Mouse (Mus musculus) spleen, adult 2 months (tissue): ENCODE measurements around the gene Mapk14.

ENCODE experiments used
- CTCF ChIP-seq: fragments of 200-500 bp; IDR thresholded peaks from 2 replicates; pipeline ENCODE4 v1.5.1; 2011; ENCODE audit warnings: mild to moderate bottlenecking, inconsistent platforms; ENCODE audit not compliant: insufficient read depth, insufficient read length, insufficient replicate concordance; ENCODE audit errors: extremely low read depth
- POLR2A ChIP-seq: fragments of 200-500 bp; IDR thresholded peaks from 2 replicates; pipeline ENCODE4 v1.6.1; 2011; ENCODE audit warnings: low read depth, low read length, inconsistent platforms

DNA sequence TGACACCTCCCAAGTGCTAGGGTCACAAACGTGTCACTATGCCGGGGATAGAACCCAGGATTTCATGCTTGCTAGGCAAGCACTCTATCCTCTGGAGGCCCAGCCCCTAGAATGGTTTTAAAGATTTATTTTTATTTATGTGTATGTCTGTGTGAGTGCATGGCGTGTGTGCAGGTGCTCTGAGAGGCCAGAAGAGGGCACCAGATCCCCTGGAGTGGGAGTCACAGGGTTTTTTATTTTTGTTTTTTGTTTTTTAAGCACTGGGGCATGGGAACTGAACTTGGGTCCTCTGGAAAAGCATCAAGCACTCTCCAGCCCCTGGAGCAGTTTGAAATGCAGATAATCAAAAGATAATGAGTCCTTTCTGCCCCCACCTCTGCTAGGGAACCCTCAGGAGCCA lies 85.7 kb downstream of the Mapk14 start:
- TF ChIP-seq CTCF, result no peak
- no peak for TF ChIP-seq POLR2A
